Mouse (Mus musculus): ENCODE measurements around the gene Ubox5. TPM values are rescaled to one million over a fixed set of nuclear protein-coding genes. Genes with fewer than 3 reads are reported as not detected.

Ubox5 gene
- polyA plus RNA-seq, 1 experiment: 10.4 TPM

DNA sequence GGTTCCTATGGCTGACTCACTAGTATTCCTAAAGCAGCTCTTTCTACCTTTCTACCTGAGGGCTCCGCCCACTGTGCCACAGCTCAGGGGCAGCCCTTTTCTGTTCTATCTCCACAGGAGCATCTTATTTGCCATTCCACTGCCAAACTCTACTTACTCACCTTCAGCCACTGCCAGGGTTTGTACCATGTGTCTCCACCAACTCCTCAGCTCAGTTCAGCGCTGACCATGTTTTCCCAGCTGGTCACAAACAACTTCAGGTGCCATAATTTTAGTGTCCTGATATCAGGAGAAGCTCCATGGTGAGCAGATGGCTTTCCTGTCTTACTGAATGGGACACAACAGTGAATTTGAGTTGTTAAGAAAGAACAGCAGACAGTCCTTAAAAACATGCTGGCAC lies 72.4 kb downstream of the Ubox5 start:
- H3K4me3 ChIP-seq (ENCODE audit: low read depth, low read length): no peak overlapping the region
- no peak overlapping the region for H3K9ac ChIP-seq (ENCODE audit: low read depth, poor library complexity, severe bottlenecking)
- TF ChIP-seq EP300 (IDR thresholded peaks at IDR 0.05; ENCODE audit: insufficient read depth, low read depth, low read length) (no peak), CTCF (IDR thresholded peaks at IDR 0.05; ENCODE audit: low read depth, low read length) (no peak), POLR2A (IDR thresholded peaks at IDR 0.05; ENCODE audit: insufficient read depth, low read length) (no peak)
- H3K27ac ChIP-seq (ENCODE audit: insufficient read depth, low read length): no peak overlapping the region
- H3K4me1 ChIP-seq (ENCODE audit: control insufficient read depth, insufficient read depth, low read length): no peaks in the 10 kb centered on the region
- no peaks in the 10 kb centered on the region for H3K9me3 ChIP-seq (replicated peaks; ENCODE audit: control insufficient read depth, insufficient read depth, low read length, poor library complexity, severe bottlenecking)
- no peaks in the 10 kb centered on the region for H3K36me3 ChIP-seq (ENCODE audit: control insufficient read depth, insufficient read depth, low read length, poor library complexity, severe bottlenecking)
- no peaks in the 10 kb centered on the region for H3K27me3 ChIP-seq (ENCODE audit: control insufficient read depth, insufficient read depth, low read length, poor library complexity, severe bottlenecking)

DNA sequence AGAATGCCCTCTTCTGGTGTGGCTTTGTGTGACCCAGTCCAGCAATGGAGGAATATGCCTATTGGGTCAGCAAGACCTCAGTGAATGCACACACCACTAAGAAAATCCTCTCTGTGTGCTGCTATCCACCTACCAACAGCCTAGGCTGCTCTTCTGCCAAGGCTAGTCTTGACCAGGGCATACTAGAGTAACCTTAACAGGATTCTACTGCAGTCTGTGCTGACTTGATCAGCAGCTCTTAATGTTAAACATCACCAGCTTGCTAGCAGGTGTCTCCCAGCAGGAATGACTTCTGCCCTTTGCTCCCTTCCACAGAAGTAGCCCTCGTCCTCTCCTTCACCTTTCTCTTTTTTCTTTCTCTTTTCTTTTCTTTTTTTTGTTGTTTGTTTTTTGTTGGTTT lies 73.5 kb downstream of the Ubox5 start:
- Histone ChIP-seq H3K27ac (ENCODE audit: insufficient read depth, low read length) (no peak overlapping the region), H3K4me1 (ENCODE audit: control insufficient read depth, insufficient read depth, low read length) (no peaks in the 10 kb centered on the region), H3K36me3 (ENCODE audit: control insufficient read depth, insufficient read depth, low read length, poor library complexity, severe bottlenecking) (no peaks in the 10 kb centered on the region), H3K9ac (ENCODE audit: low read depth, poor library complexity, severe bottlenecking) (no peak overlapping the region), H3K27me3 (ENCODE audit: control insufficient read depth, insufficient read depth, low read length, poor library complexity, severe bottlenecking) (no peaks in the 10 kb centered on the region), H3K4me3 (ENCODE audit: low read depth, low read length) (no peak overlapping the region), H3K9me3 (replicated peaks; ENCODE audit: control insufficient read depth, insufficient read depth, low read length, poor library complexity, severe bottlenecking) (no peaks in the 10 kb centered on the region)
- no peak for TF ChIP-seq CTCF (IDR thresholded peaks at IDR 0.05; ENCODE audit: low read depth, low read length)
- no peak for TF ChIP-seq POLR2A (IDR thresholded peaks at IDR 0.05; ENCODE audit: insufficient read depth, low read length)
- TF ChIP-seq EP300 (IDR thresholded peaks at IDR 0.05; ENCODE audit: insufficient read depth, low read depth, low read length): no peak

GRCm38 (mm10) chr2:130554841-130555240 lies 75.0 kb downstream of the Ubox5 start:
- Histone ChIP-seq H3K27me3 (ENCODE audit: control insufficient read depth, insufficient read depth, low read length, poor library complexity, severe bottlenecking) (no peaks in the 10 kb centered on the region), H3K9ac (ENCODE audit: low read depth, poor library complexity, severe bottlenecking) (no peak overlapping the region), H3K27ac (ENCODE audit: insufficient read depth, low read length) (no peak overlapping the region), H3K4me1 (ENCODE audit: control insufficient read depth, insufficient read depth, low read length) (no peaks in the 10 kb centered on the region), H3K36me3 (ENCODE audit: control insufficient read depth, insufficient read depth, low read length, poor library complexity, severe bottlenecking) (no peaks in the 10 kb centered on the region), H3K4me3 (ENCODE audit: low read depth, low read length) (no peak overlapping the region), H3K9me3 (replicated peaks; ENCODE audit: control insufficient read depth, insufficient read depth, low read length, poor library complexity, severe bottlenecking) (no peaks in the 10 kb centered on the region)
- TF ChIP-seq POLR2A (IDR thresholded peaks at IDR 0.05; ENCODE audit: insufficient read depth, low read length) (no peak), CTCF (IDR thresholded peaks at IDR 0.05; ENCODE audit: low read depth, low read length) (no peak), EP300 (IDR thresholded peaks at IDR 0.05; ENCODE audit: insufficient read depth, low read depth, low read length) (no peak)

GRCm38 (mm10) chr2:130546957-130547356 lies 82.9 kb downstream of the Ubox5 start:
- Histone ChIP-seq H3K27me3 (ENCODE audit: control insufficient read depth, insufficient read depth, low read length, poor library complexity, severe bottlenecking) (no peaks in the 10 kb centered on the region), H3K27ac (ENCODE audit: insufficient read depth, low read length) (no peak overlapping the region), H3K4me3 (ENCODE audit: low read depth, low read length) (no peak overlapping the region), H3K9me3 (replicated peaks; ENCODE audit: control insufficient read depth, insufficient read depth, low read length, poor library complexity, severe bottlenecking) (no peaks in the 10 kb centered on the region), H3K9ac (ENCODE audit: low read depth, poor library complexity, severe bottlenecking) (no peak overlapping the region), H3K36me3 (ENCODE audit: control insufficient read depth, insufficient read depth, low read length, poor library complexity, severe bottlenecking) (peaks cover 11% of the 10 kb centered on the region), H3K4me1 (ENCODE audit: control insufficient read depth, insufficient read depth, low read length) (no peaks in the 10 kb centered on the region)
- no peak for TF ChIP-seq POLR2A (IDR thresholded peaks at IDR 0.05; ENCODE audit: insufficient read depth, low read length)
- TF ChIP-seq EP300 (IDR thresholded peaks at IDR 0.05; ENCODE audit: insufficient read depth, low read depth, low read length): no peak
- no peak for TF ChIP-seq CTCF (IDR thresholded peaks at IDR 0.05; ENCODE audit: low read depth, low read length)

GRCm38 (mm10) chr2:130540266-130540665 lies 89.6 kb downstream of the Ubox5 start:
- no peak for TF ChIP-seq EP300 (IDR thresholded peaks at IDR 0.05; ENCODE audit: insufficient read depth, low read depth, low read length)
- no peak for TF ChIP-seq POLR2A (IDR thresholded peaks at IDR 0.05; ENCODE audit: insufficient read depth, low read length)
- no peak for TF ChIP-seq CTCF (IDR thresholded peaks at IDR 0.05; ENCODE audit: low read depth, low read length)
- Histone ChIP-seq H3K9ac (ENCODE audit: low read depth, poor library complexity, severe bottlenecking) (no peak overlapping the region), H3K4me3 (ENCODE audit: low read depth, low read length) (no peak overlapping the region), H3K9me3 (replicated peaks; ENCODE audit: control insufficient read depth, insufficient read depth, low read length, poor library complexity, severe bottlenecking) (no peaks in the 10 kb centered on the region), H3K27me3 (ENCODE audit: control insufficient read depth, insufficient read depth, low read length, poor library complexity, severe bottlenecking) (no peaks in the 10 kb centered on the region), H3K4me1 (ENCODE audit: control insufficient read depth, insufficient read depth, low read length) (no peaks in the 10 kb centered on the region), H3K36me3 (ENCODE audit: control insufficient read depth, insufficient read depth, low read length, poor library complexity, severe bottlenecking) (peaks cover 14% of the 10 kb centered on the region), H3K27ac (ENCODE audit: insufficient read depth, low read length) (no peak overlapping the region)

Other genes with a start within 250 kb of the Ubox5 start
- 8.1 and 10.9 TPM in 2 replicates for gene Cpxm1, start 232.5 kb downstream of the Ubox5 start, polyA plus RNA-seq (2011; ENCODE audit: insufficient read depth, insufficient read length, low read depth, missing spikeins)
- gene Gm28372, start 224.8 kb downstream of the Ubox5 start, polyA plus RNA-seq (2011; ENCODE audit: insufficient read depth, insufficient read length, low read depth, missing spikeins): not detected in 2 replicates
- gene 1700020A23Rik, start 224.8 kb downstream of the Ubox5 start, polyA plus RNA-seq (2011; ENCODE audit: insufficient read depth, insufficient read length, low read depth, missing spikeins): not detected in 2 replicates
- gene Tmem239, start 223.6 kb downstream of the Ubox5 start, polyA plus RNA-seq (2011; ENCODE audit: insufficient read depth, insufficient read length, low read depth, missing spikeins): not detected in 2 replicates
- gene Vps16, start 205.7 kb downstream of the Ubox5 start, polyA plus RNA-seq (2011; ENCODE audit: insufficient read depth, insufficient read length, low read depth, missing spikeins): 119 and 121 TPM in 2 replicates
- 16.3 and 18.4 TPM in 2 replicates for gene Pced1a, start 205.3 kb downstream of the Ubox5 start, polyA plus RNA-seq (2011; ENCODE audit: insufficient read depth, insufficient read length, low read depth, missing spikeins)
- 72.8 and 77.6 TPM in 2 replicates for gene Ptpra, start 179.8 kb downstream of the Ubox5 start, polyA plus RNA-seq (2011; ENCODE audit: insufficient read depth, insufficient read length, low read depth, missing spikeins)
- 13.3 and 17.0 TPM in 2 replicates for gene Mrps26, start 66.3 kb downstream of the Ubox5 start, polyA plus RNA-seq (2011; ENCODE audit: insufficient read depth, insufficient read length, low read depth, missing spikeins)
- gene Oxt, start 53.9 kb downstream of the Ubox5 start, polyA plus RNA-seq (2011; ENCODE audit: insufficient read depth, insufficient read length, low read depth, missing spikeins): not detected in 2 replicates
- gene Avp, start 47.5 kb downstream of the Ubox5 start, polyA plus RNA-seq (2011; ENCODE audit: insufficient read depth, insufficient read length, low read depth, missing spikeins): not detected in 2 replicates
- gene Fastkd5, start within 50 bp of the Ubox5 start, polyA plus RNA-seq (2011; ENCODE audit: insufficient read depth, insufficient read length, low read depth, missing spikeins): 21.5 and 22.5 TPM in 2 replicates
- 2.4 and 2.8 TPM in 2 replicates for gene Lzts3, start 12.8 kb upstream of the Ubox5 start, polyA plus RNA-seq (2011; ENCODE audit: insufficient read depth, insufficient read length, low read depth, missing spikeins)
- gene Ddrgk1, start 34.6 kb upstream of the Ubox5 start, polyA plus RNA-seq (2011; ENCODE audit: insufficient read depth, insufficient read length, low read depth, missing spikeins): 38.9 and 39.3 TPM in 2 replicates
- 137 and 139 TPM in 2 replicates for gene Itpa, start 37.6 kb upstream of the Ubox5 start, polyA plus RNA-seq (2011; ENCODE audit: insufficient read depth, insufficient read length, low read depth, missing spikeins)
- gene Slc4a11, start 67.5 kb upstream of the Ubox5 start, polyA plus RNA-seq (2011; ENCODE audit: insufficient read depth, insufficient read length, low read depth, missing spikeins): 27.1 and 29.9 TPM in 2 replicates

All from ES-Bruce4 (cell line).